Mouse (Mus musculus) limb, embryonic 11.5 days (tissue): ENCODE results near the gene Gstz1. TPM values are rescaled to one million over a fixed set of nuclear protein-coding genes. Genes with fewer than 3 reads are reported as not detected.
"Not testable (repeated sequence)": the region's sequence is repeated elsewhere in the genome, so short reads cannot be mapped to it uniquely, and the experiment has no call there.

Source experiments
- ATAC-seq: fragments of 200-750 bp; cut with Nextera tagmentation; 2 replicates; pipeline ENCODE4 v1.8.0; 2017; ENCODE audit warnings: low read depth; ENCODE audit not compliant: insufficient number of reproducible peaks, low FRiP score, low TSS enrichment
- DNase-seq: peaks from one replicate; pipeline ENCODE4 v3.0.0-alpha.2; 2015; ENCODE audit warnings: low spot score
- H3K27ac ChIP-seq: fragments of 300-500 bp; sonication (generic); replicated peaks from 2 replicates; pipeline ENCODE4 v1.5.1; 2014; ENCODE audit warnings: low read depth, mild to moderate bottlenecking, low read length
- H3K27me3 ChIP-seq: fragments of 300-500 bp; sonication (generic); 2 replicates; pipeline ENCODE4 v1.6.1; 2014; ENCODE audit warnings: mild to moderate bottlenecking, low read length, mixed read lengths; ENCODE audit not compliant: control insufficient read depth, insufficient read depth
- H3K36me3 ChIP-seq: fragments of 300-500 bp; sonication (generic); 2 replicates; pipeline ENCODE4 v1.6.1; 2014; ENCODE audit warnings: mild to moderate bottlenecking, low read length, moderate library complexity, mixed read lengths; ENCODE audit not compliant: control insufficient read depth, insufficient read depth
- H3K4me1 ChIP-seq: fragments of 300-500 bp; sonication (generic); 2 replicates; pipeline ENCODE4 v1.6.1; 2014; ENCODE audit warnings: low read length, mixed read lengths; ENCODE audit not compliant: control insufficient read depth, insufficient read depth
- H3K4me2 ChIP-seq: fragments of 300-500 bp; sonication (generic); 2 replicates; pipeline ENCODE4 v1.6.1; 2014; ENCODE audit warnings: low read depth, mild to moderate bottlenecking, moderate library complexity; ENCODE audit not compliant: severe bottlenecking
- H3K4me3 ChIP-seq: fragments of 300-500 bp; sonication (generic); 2 replicates; pipeline ENCODE4 v1.5.1; 2014; ENCODE audit warnings: low read depth, low read length
- H3K9ac ChIP-seq: fragments of 300-500 bp; sonication (generic); 2 replicates; pipeline ENCODE4 v1.6.1; 2014; ENCODE audit warnings: mild to moderate bottlenecking, low read length
- H3K9me3 ChIP-seq: fragments of 300-500 bp; sonication (generic); 2 replicates; pipeline ENCODE4 v1.6.1; 2016; ENCODE audit warnings: low read length; ENCODE audit not compliant: control insufficient read depth
- WGBS: fragments of 180-500 bp; shearing (Covaris S2); extraction: QIAGEN DNeasy Blood & Tissue Kit; methylation state at CpG from one replicate; pipeline ENCODE4 v1.1.7; 2014; 5-methylcytosine and 5-hydroxymethylcytosine counted together
- polyA plus RNA-seq: library from polyadenylated mRNA; unstranded; fragments of >200 nt; fragmentation: Nextera tagmentation; extraction: Ambion mirVana; gene quantifications from 2 replicates; pipeline ENCODE4 v1.2.1, GENCODE M21; 2014

Gene Gstz1
- polyA plus RNA-seq, 1 experiment from 2014 or later = 38.0 TPM

DNA sequence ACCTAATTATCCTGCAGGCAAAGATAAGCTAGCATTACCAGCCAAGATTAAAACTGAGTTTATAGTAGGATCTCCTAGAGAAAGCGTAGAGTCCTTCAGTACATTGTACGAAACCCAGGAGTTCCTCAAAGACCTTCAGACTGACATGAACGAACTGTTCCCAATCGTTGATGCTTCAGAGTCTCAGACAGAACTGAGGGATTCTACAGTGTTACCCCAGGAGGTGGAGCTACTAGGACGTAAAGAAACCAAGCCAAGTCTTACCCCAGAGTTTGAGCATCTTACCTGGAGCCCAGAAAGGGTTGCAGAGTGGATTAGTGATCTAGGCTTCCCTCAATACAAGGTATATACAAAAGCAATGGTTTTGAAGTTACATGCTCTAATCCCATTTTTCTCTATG is 54.7 kb downstream of the Gstz1 start:
- no peaks in the 10 kb centered on the region for H3K36me3 ChIP-seq
- H3K27ac ChIP-seq = no peak overlapping the region
- DNase-seq (no peak), ATAC-seq (no peak)
- H3K4me3 ChIP-seq = no peak overlapping the region
- H3K4me1 ChIP-seq = no peaks in the 10 kb centered on the region
- H3K27me3 ChIP-seq = no peaks in the 10 kb centered on the region
- H3K4me2 ChIP-seq = no peak overlapping the region
- no peak overlapping the region for H3K9ac ChIP-seq
- H3K9me3 ChIP-seq = no peaks in the 10 kb centered on the region
- 70% methylated on average over 5 of the region's 5 CpGs for WGBS

GRCm38 (mm10) chr12:87205789-87206188 is 58.8 kb downstream of the Gstz1 start:
- not testable (repeated sequence) for H3K4me2 ChIP-seq, H3K27me3 ChIP-seq, H3K9me3 ChIP-seq, ATAC-seq, H3K9ac ChIP-seq, H3K4me1 ChIP-seq, H3K4me3 ChIP-seq, DNase-seq, H3K27ac ChIP-seq, H3K36me3 ChIP-seq
- WGBS = 97% methylated on average over 5 of the region's 5 CpGs

DNA sequence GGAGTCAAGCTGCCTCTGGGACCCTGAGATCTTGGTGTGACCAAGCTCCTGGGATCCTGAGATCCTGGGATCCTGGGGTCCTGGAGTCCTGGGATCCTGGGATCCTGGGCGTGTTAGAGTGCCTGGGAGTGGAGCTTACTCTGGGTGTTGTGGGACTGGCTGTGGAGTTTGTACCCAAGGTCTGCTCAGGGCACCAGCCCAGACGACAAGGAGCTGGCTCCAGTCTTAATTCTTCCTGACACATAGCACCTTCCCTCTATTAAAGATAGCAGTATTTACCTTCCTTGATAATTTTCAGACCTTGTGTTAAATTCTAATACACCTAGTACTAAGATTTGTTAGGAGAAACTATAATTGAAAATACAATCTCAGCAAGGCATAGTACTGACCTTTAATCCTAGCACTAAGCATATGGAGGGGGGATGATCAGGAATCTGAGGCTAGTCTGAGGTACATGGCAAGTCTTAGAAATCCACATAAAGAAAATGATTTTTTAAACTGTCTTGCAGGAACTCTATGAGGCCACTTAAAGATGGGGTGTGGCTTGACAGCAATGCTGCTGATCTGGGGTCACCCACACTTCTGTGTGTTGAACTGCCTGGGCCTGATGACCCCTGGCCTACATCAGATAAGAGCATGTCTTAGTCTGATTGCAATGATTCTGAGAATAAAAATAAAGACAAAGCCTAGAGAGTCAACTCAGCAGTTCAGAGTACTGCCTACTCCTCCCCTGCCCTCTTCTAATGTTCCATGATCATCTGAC is 66.1 kb downstream of the Gstz1 start:
- Histone ChIP-seq H3K4me2 (no peak overlapping the region), H3K9me3 (no peaks in the 10 kb centered on the region), H3K9ac (no peak overlapping the region), H3K4me1 (no peaks in the 10 kb centered on the region), H3K36me3 (no peaks in the 10 kb centered on the region), H3K27ac (no peak overlapping the region), H3K27me3 (no peaks in the 10 kb centered on the region), H3K4me3 (no peak overlapping the region)
- no peak for DNase-seq
- WGBS = 51% methylated on average over 2 of the region's 2 CpGs
- ATAC-seq = no peak

Other genes with a start within 250 kb of the Gstz1 start
- gene Cipc, start 200.1 kb upstream of the Gstz1 start, polyA plus RNA-seq = 31.3 and 33.7 TPM in 2 replicates
- gene Zdhhc22, start 156.7 kb upstream of the Gstz1 start, polyA plus RNA-seq = 0.05 TPM in 1 of 2 replicates, not detected in the other
- 0.07 TPM in 1 of 2 replicates, not detected in the other for gene Tmem63c, start 125.8 kb upstream of the Gstz1 start, polyA plus RNA-seq
- 0.12 and 0.18 TPM in 2 replicates for gene Ngb, start 44.6 kb upstream of the Gstz1 start, polyA plus RNA-seq
- 15.4 and 16.7 TPM in 2 replicates for gene Pomt2, start 803 bp downstream of the Gstz1 start, polyA plus RNA-seq
- gene Samd15, start 52.6 kb downstream of the Gstz1 start, polyA plus RNA-seq = 0.88 and 1.1 TPM in 2 replicates
- gene Tmed8, start 53.3 kb downstream of the Gstz1 start, polyA plus RNA-seq = 3.0 and 3.2 TPM in 2 replicates
- gene Noxred1, start 91.6 kb downstream of the Gstz1 start, polyA plus RNA-seq = 0.71 and 1.2 TPM in 2 replicates
- 55.2 and 57.8 TPM in 2 replicates for gene Vipas39, start 119.1 kb downstream of the Gstz1 start, polyA plus RNA-seq
- gene Ahsa1, start 119.3 kb downstream of the Gstz1 start, polyA plus RNA-seq = 266 and 267 TPM in 2 replicates
- gene Ism2, start 152.5 kb downstream of the Gstz1 start, polyA plus RNA-seq = 1.1 and 1.6 TPM in 2 replicates
- gene Sptlc2, start 241.2 kb downstream of the Gstz1 start, polyA plus RNA-seq = 53.9 and 63.4 TPM in 2 replicates